Mouse (Mus musculus) adrenal gland (tissue): ENCODE measurements around the gene Tbc1d17.
"Not testable (repeated sequence)": the region's sequence is repeated elsewhere in the genome, so short reads cannot be mapped to it uniquely, and the experiment has no call there.

Experiments
- intact Hi-C: fragments of 180-260 bp; cut with DNase I; formaldehyde crosslinking; loops from one replicate; pipeline ENCODE4 v1.15.1; 2025
- long read RNA-seq, 2 experiments: library from polyadenylated mRNA; unstranded; transcript quantifications; one replicate each; pipeline ENCODE4 v2.0.0; 2020; ENCODE audit warnings: borderline replicate concordance in 1 of 2; ENCODE audit not compliant: insufficient replicate concordance in 1 of 2

Tbc1d17 gene
- long read RNA-seq, experiment 1, full-length matches to known transcripts, result 48 of 62 reads
- long read RNA-seq, experiment 1, partial matches to known transcripts, result 7 of 62 reads
- long read RNA-seq, experiment 1, other reads (novel, unspliced or antisense), result 7 of 62 reads
- long read RNA-seq, experiment 2, full-length matches to known transcripts, result 35 of 46 reads
- long read RNA-seq, experiment 2, partial matches to known transcripts, result 5 of 46 reads
- long read RNA-seq, experiment 2, other reads (novel, unspliced or antisense), result 6 of 46 reads

- intact Hi-C loops, result no loop called here
These were observed at the start of gene Tbc1d17, which contains the start of gene Akt1s1 for GRCm38 (mm10) chr7:44848561-44849415. TSS of gene Tbc1d17 (minus strand) at chr7:44849079. TSS of gene Akt1s1 (plus strand) at chr7:44848991.

- intact Hi-C loops, result no loop called here
These were observed 49.7 kb upstream of the Tbc1d17 start for GRCm38 (mm10) chr7:44898607-44899006.

- intact Hi-C loops, result no loop called here
These were observed 47.6 kb upstream of the Tbc1d17 start for GRCm38 (mm10) chr7:44896499-44896898.

- intact Hi-C loops, result no loop called here
These were observed 46.9 kb upstream of the Tbc1d17 start, which contains the start of gene Fuz for GRCm38 (mm10) chr7:44895593-44896434. TSS of gene Fuz (plus strand) at chr7:44896079.

GRCm38 (mm10) chr7:44895206-44895592 is 46.3 kb upstream of the Tbc1d17 start:
- intact Hi-C loops, result no loop called here

- intact Hi-C loops, result loop anchor here (5.0 kb wide), 1 partner anchor 37 kb away; the partner anchor contains the start of gene Pnkp
These were observed 45.3 kb upstream of the Tbc1d17 start for GRCm38 (mm10) chr7:44894175-44894574.

GRCm38 (mm10) chr7:44893197-44893596 is 44.3 kb upstream of the Tbc1d17 start:
- intact Hi-C loops, result loop anchor here (5.0 kb wide), 1 partner anchor 36 kb away; the partner anchor contains the start of gene Pnkp

GRCm38 (mm10) chr7:44892276-44892921 is 43.5 kb upstream of the Tbc1d17 start, which contains the start of gene Med25:
TSS of gene Med25 (minus strand) at chr7:44892712.
- intact Hi-C loops, result loop anchor here (5.0 kb wide), 1 partner anchor 35 kb away; the partner anchor contains the start of gene Pnkp

GRCm38 (mm10) chr7:44891611-44892010 is 42.7 kb upstream of the Tbc1d17 start:
- intact Hi-C loops, result loop anchor here (5.0 kb wide), 1 partner anchor 34 kb away; the partner anchor contains the start of gene Pnkp

- intact Hi-C loops, result loop anchor here (5.0 kb wide), 1 partner anchor 33 kb away; the partner anchor contains the start of gene Pnkp
These were observed 41.9 kb upstream of the Tbc1d17 start for GRCm38 (mm10) chr7:44890737-44891136.

- intact Hi-C loops, result loop anchor here (5.0 kb wide), 1 partner anchor 33 kb away; the partner anchor contains the start of gene Pnkp
These were observed 41.3 kb upstream of the Tbc1d17 start for GRCm38 (mm10) chr7:44890180-44890579.

GRCm38 (mm10) chr7:44888256-44889105 is 39.6 kb upstream of the Tbc1d17 start:
- intact Hi-C loops, result no loop called here

GRCm38 (mm10) chr7:44886964-44887363 is 38.1 kb upstream of the Tbc1d17 start:
- intact Hi-C loops, result no loop called here

GRCm38 (mm10) chr7:44884637-44885036 is 35.8 kb upstream of the Tbc1d17 start:
- intact Hi-C loops, result no loop called here

- intact Hi-C loops, result no loop called here
These were observed 34.2 kb upstream of the Tbc1d17 start for GRCm38 (mm10) chr7:44883036-44883435.

- intact Hi-C loops, result no loop called here
These were observed 29.0 kb upstream of the Tbc1d17 start for GRCm38 (mm10) chr7:44877833-44878232.

GRCm38 (mm10) chr7:44871774-44872173 is 22.9 kb upstream of the Tbc1d17 start:
- intact Hi-C loops, result not testable (repeated sequence)

- intact Hi-C loops, result no loop called here
These were observed 22.3 kb upstream of the Tbc1d17 start for GRCm38 (mm10) chr7:44871181-44871580.

GRCm38 (mm10) chr7:44870614-44871013 is 21.7 kb upstream of the Tbc1d17 start:
- intact Hi-C loops, result no loop called here
